7 mouse cellular contexts compared by ENCODE assay signal in genomic region chr2:92023362-92024273, GRCm38 (mm10). TPM values are rescaled to one million over a fixed set of nuclear protein-coding genes. Genes with fewer than 3 reads are reported as not detected.
A peak's percentile ranks its signal among the peaks of the same experiment; 100 is the strongest.
DNase-seq lines count a peak whose midpoint lies in the region; ATAC-seq lines count a peak whose summit lies in the region.

No protein-coding gene starts in this region.

- peak; percentile 57 for ATAC-seq in granulocyte monocyte progenitor cell, adult 5-6 weeks (replicated peaks; ENCODE audit: poor library complexity, severe bottlenecking)
- ATAC-seq in kidney, embryonic 14.5 days (ENCODE audit: low FRiP score, low TSS enrichment) = peak; percentile 56
- ATAC-seq in stomach, embryonic 16.5 days (ENCODE audit: insufficient read depth, low FRiP score) = peak; percentile 67; the same call in 1 of the 2 replicates

- peaks cover 13% of the 10 kb centered on the region; the same call in 1 of the 2 replicates for H3K4me1 ChIP-seq in kidney, embryonic 14.5 days (ENCODE audit: control insufficient read depth, insufficient read depth, low read length)
- peaks cover 25% of the 10 kb centered on the region for H3K4me1 ChIP-seq in stomach, embryonic 16.5 days (ENCODE audit: control insufficient read depth, insufficient read depth, low read length)

- peak overlapping the region; percentile 62 for H3K27ac ChIP-seq in kidney, embryonic 14.5 days (ENCODE audit: low read depth, low read length)
- peak overlapping the region; percentile 86 for H3K27ac ChIP-seq in stomach, embryonic 16.5 days (ENCODE audit: low read length)

- H3K9me3 ChIP-seq in kidney, embryonic 14.5 days (ENCODE audit: control insufficient read depth, low read length) = no peaks in the 10 kb centered on the region
- no peaks in the 10 kb centered on the region for H3K9me3 ChIP-seq in stomach, embryonic 16.5 days (replicated peaks; ENCODE audit: control insufficient read depth, low read length)

- H3K27me3 ChIP-seq in kidney, embryonic 14.5 days (ENCODE audit: control insufficient read depth, insufficient read depth, low read length) = peaks cover 6% of the 10 kb centered on the region; the same call in 1 of the 2 replicates
- H3K27me3 ChIP-seq in stomach, embryonic 16.5 days (ENCODE audit: control insufficient read depth, insufficient read depth, low read length) = no peaks in the 10 kb centered on the region

- DNase-seq in thymus, postnatal 14 days = peak; percentile 38
- DNase-seq in thymus, adult 18-20 months = no peak
- DNase-seq in cerebellum, postnatal 14 days = peak; percentile 37 to 63
- peak; percentile 65 for DNase-seq in lung, postnatal 36 days

- peak overlapping the region; percentile 97 for H3K4me2 ChIP-seq in kidney, embryonic 14.5 days (replicated peaks; ENCODE audit: low read depth, low read length)
- H3K4me2 ChIP-seq in stomach, embryonic 16.5 days (ENCODE audit: low read depth, low read length) = peak overlapping the region; percentile 77

- H3K9ac ChIP-seq in kidney, embryonic 14.5 days (ENCODE audit: low read depth, low read length) = peak overlapping the region; percentile 77
- H3K9ac ChIP-seq in stomach, embryonic 16.5 days (ENCODE audit: low read length) = peak overlapping the region; percentile 83

- peak overlapping the region; percentile 78 for H3K4me3 ChIP-seq in kidney, embryonic 14.5 days (ENCODE audit: low read length)
- H3K4me3 ChIP-seq in stomach, embryonic 16.5 days (replicated peaks; ENCODE audit: low read length) = peak overlapping the region; percentile 73

- 8% methylated on average over 49 of the region's 56 CpGs for WGBS in kidney, embryonic 14.5 days
- WGBS in stomach, embryonic 16.5 days = 2% methylated on average over 55 of the region's 56 CpGs

- H3K36me3 ChIP-seq in kidney, embryonic 14.5 days (ENCODE audit: control insufficient read depth, insufficient read depth, low read length) = no peaks in the 10 kb centered on the region
- H3K36me3 ChIP-seq in stomach, embryonic 16.5 days (ENCODE audit: control insufficient read depth, insufficient read depth, low read length) = no peaks in the 10 kb centered on the region

RNA-seq across cellular contexts. Expression of gene Creb3l1, which starts 0.7 kb away (rescaled TPM):
- total RNA-seq in granulocyte monocyte progenitor cell, adult 5-6 weeks (2014; fragmentation: Nextera tagmentation) = 1.1 and 2.2 TPM in 2 replicates
- total RNA-seq in granulocyte monocyte progenitor cell, adult 5-6 weeks (2017) = 0.69 TPM in 1 of 2 replicates, not detected in the other
- polyA plus RNA-seq in kidney, embryonic 14.5 days (2014; fragmentation: Nextera tagmentation; extraction: Ambion mirVana) = 11.1 and 15.0 TPM in 2 replicates
- 21.7 and 24.5 TPM in 2 replicates for polyA plus RNA-seq in stomach, embryonic 16.5 days (2015; fragmentation: Nextera tagmentation; extraction: Ambion mirVana)

RNA-seq across cellular contexts. Expression of gene Dgkz, which starts 48.0 kb away (rescaled TPM):
- 115 and 135 TPM in 2 replicates for total RNA-seq in granulocyte monocyte progenitor cell, adult 5-6 weeks (2014; fragmentation: Nextera tagmentation)
- total RNA-seq in granulocyte monocyte progenitor cell, adult 5-6 weeks (2017) = 75.7 and 89.4 TPM in 2 replicates
- 35.6 and 57.5 TPM in 2 replicates for polyA plus RNA-seq in kidney, embryonic 14.5 days (2014; fragmentation: Nextera tagmentation; extraction: Ambion mirVana)
- 34.9 and 38.3 TPM in 2 replicates for polyA plus RNA-seq in stomach, embryonic 16.5 days (2015; fragmentation: Nextera tagmentation; extraction: Ambion mirVana)

Comparison
In these comparisons a context has a peak if more than half of its experiments do, and no peak if none do; other contexts are left out.
1. DNase-seq: peak in thymus, postnatal 14 days (single experiment), cerebellum, postnatal 14 days (2 of 2) and lung, postnatal 36 days (single experiment); none in thymus, adult 18-20 months (0 of 2).
2. Peak in every context shown above with its lines, with median percentiles within 50 percentile points of each other: ATAC-seq.